Mouse (Mus musculus) forebrain, embryonic 15.5 days (tissue): ENCODE measurements at regions not wholly inside any gene's neighbourhood (a gene's known extent, or its start where the extent isn't known, plus 50 kb on each side); places are given as distances from the start of the nearest gene placed in this dataset.

Experiments
- ATAC-seq: fragments of 200-750 bp; cut with Nextera tagmentation; replicated peaks from 2 replicates; pipeline ENCODE4 v1.8.0; 2017; ENCODE audit warnings: mild to moderate bottlenecking, moderate TSS enrichment, moderate library complexity
- H3K27ac ChIP-seq: fragments of 300-500 bp; sonication (generic); replicated peaks from 2 replicates; pipeline ENCODE4 v1.5.1; 2015; ENCODE audit warnings: mild to moderate bottlenecking, inconsistent platforms
- H3K27me3 ChIP-seq: fragments of 300-500 bp; sonication (generic); 2 replicates; pipeline ENCODE4 v1.6.1; 2015; ENCODE audit warnings: inconsistent platforms
- H3K36me3 ChIP-seq: fragments of 300-500 bp; sonication (generic); 2 replicates; pipeline ENCODE4 v1.6.1; 2015; ENCODE audit warnings: mild to moderate bottlenecking, inconsistent platforms
- H3K4me1 ChIP-seq: fragments of 300-500 bp; sonication (generic); 2 replicates; pipeline ENCODE4 v1.6.1; 2015; ENCODE audit warnings: inconsistent platforms
- H3K4me2 ChIP-seq: fragments of 300-500 bp; sonication (generic); replicated peaks from 2 replicates; pipeline ENCODE4 v1.6.1; 2015; ENCODE audit warnings: mild to moderate bottlenecking, inconsistent platforms
- H3K4me3 ChIP-seq: fragments of 300-500 bp; sonication (generic); 2 replicates; pipeline ENCODE4 v1.5.1; 2015; ENCODE audit warnings: mild to moderate bottlenecking, inconsistent platforms
- H3K9ac ChIP-seq: fragments of 300-500 bp; sonication (generic); replicated peaks from 2 replicates; pipeline ENCODE4 v1.6.1; 2015; ENCODE audit warnings: mild to moderate bottlenecking, inconsistent platforms
- H3K9me3 ChIP-seq: fragments of 300-500 bp; sonication (generic); 2 replicates; pipeline ENCODE4 v1.6.1; 2016; ENCODE audit warnings: inconsistent platforms
- WGBS: fragments of 180-500 bp; shearing (Covaris S2); methylation state at CpG from one replicate; pipeline ENCODE4 v1.1.7; 2015; ENCODE audit warnings: mixed read lengths; 5-methylcytosine and 5-hydroxymethylcytosine counted together

DNA sequence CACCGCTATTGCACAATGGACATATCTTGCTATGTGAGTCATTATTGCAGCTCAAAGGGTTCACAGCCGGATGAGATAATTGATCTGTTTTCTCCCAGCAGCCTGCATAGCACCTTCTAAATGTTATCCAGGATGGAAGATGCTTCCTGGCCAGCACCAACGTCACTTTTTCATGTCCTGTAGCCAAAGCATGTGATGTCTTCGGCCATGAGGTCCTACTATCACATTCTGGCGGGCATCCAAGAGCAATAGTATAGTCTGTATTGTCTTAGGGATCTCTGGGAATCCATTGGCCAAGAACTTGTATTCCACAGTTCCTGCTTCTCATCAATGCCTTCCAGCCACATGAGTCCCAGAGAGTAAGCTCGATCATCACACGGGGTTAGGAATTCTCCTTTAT is 70.6 kb downstream of the Npy start:
- Histone ChIP-seq H3K27ac (no peak overlapping the region), H3K27me3 (no peaks in the 10 kb centered on the region), H3K9me3 (0 out of 2 replicates have a peak, but pooled peaks cover 4% of the 10 kb centered on the region), H3K4me1 (no peaks in the 10 kb centered on the region), H3K4me2 (no peak overlapping the region), H3K36me3 (no peaks in the 10 kb centered on the region), H3K4me3 (no peak overlapping the region), H3K9ac (no peak overlapping the region)
- 85% methylated on average over 7 of the region's 7 CpGs for WGBS
- no peak for ATAC-seq

- Histone ChIP-seq H3K4me2 (no peak overlapping the region), H3K27me3 (no peaks in the 10 kb centered on the region), H3K9ac (no peak overlapping the region), H3K36me3 (no peaks in the 10 kb centered on the region), H3K4me1 (no peaks in the 10 kb centered on the region), H3K9me3 (0 out of 2 replicates have a peak, but pooled peaks cover 4% of the 10 kb centered on the region), H3K4me3 (no peak overlapping the region), H3K27ac (no peak overlapping the region)
- no peak for ATAC-seq
- WGBS = 95% methylated on average over 3 of the region's 3 CpGs
These were observed 76.6 kb downstream of the Npy start for GRCm38 (mm10) chr6:49899146-49899545.

DNA sequence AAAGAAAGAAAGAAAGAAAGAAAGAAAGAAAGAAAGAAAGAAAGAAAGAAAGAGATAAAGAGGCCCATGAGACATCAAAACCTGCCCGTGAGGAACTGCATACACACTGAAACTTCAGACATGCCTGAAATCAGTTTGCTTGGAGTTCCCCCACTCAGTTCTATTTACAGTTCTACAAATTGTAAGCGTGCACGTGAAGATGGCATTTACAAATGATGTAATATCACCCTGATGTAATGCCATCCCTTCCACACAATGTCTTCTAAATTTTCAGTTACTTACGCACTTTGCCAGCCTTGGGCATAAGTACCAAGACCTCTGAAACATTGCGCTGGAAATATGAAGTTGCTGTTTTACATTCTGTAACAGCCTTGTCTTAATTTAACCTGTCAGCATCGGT is 79.0 kb downstream of the Npy start:
- Histone ChIP-seq H3K4me3 (no peak overlapping the region), H3K4me1 (no peaks in the 10 kb centered on the region), H3K4me2 (no peak overlapping the region), H3K9ac (no peak overlapping the region), H3K9me3 (no peaks in the 10 kb centered on the region), H3K36me3 (no peaks in the 10 kb centered on the region), H3K27me3 (no peaks in the 10 kb centered on the region), H3K27ac (no peak overlapping the region)
- no peak for ATAC-seq
- 88% methylated on average over 6 of the region's 6 CpGs for WGBS

GRCm38 (mm10) chr6:49904001-49904400 is 81.5 kb downstream of the Npy start:
- WGBS = 52% methylated on average over 6 of the region's 6 CpGs
- ATAC-seq = peak; percentile 69; the same call in 1 of the 2 replicates
- H3K9ac ChIP-seq = no peak overlapping the region
- no peaks in the 10 kb centered on the region for H3K36me3 ChIP-seq
- no peak overlapping the region for H3K4me3 ChIP-seq
- no peak overlapping the region for H3K27ac ChIP-seq
- no peaks in the 10 kb centered on the region for H3K27me3 ChIP-seq
- no peaks in the 10 kb centered on the region for H3K9me3 ChIP-seq
- H3K4me2 ChIP-seq = no peak overlapping the region
- no peaks in the 10 kb centered on the region for H3K4me1 ChIP-seq

- H3K4me2 ChIP-seq = no peak overlapping the region
- H3K4me3 ChIP-seq = no peak overlapping the region
- no peaks in the 10 kb centered on the region for H3K9me3 ChIP-seq
- 81% methylated on average over 2 of the region's 2 CpGs for WGBS
- no peak overlapping the region for H3K27ac ChIP-seq
- H3K9ac ChIP-seq = no peak overlapping the region
- H3K36me3 ChIP-seq = no peaks in the 10 kb centered on the region
- no peak for ATAC-seq
- H3K27me3 ChIP-seq = no peaks in the 10 kb centered on the region
- H3K4me1 ChIP-seq = no peaks in the 10 kb centered on the region
These were observed 83.9 kb downstream of the Npy start for GRCm38 (mm10) chr6:49906456-49906855.

DNA sequence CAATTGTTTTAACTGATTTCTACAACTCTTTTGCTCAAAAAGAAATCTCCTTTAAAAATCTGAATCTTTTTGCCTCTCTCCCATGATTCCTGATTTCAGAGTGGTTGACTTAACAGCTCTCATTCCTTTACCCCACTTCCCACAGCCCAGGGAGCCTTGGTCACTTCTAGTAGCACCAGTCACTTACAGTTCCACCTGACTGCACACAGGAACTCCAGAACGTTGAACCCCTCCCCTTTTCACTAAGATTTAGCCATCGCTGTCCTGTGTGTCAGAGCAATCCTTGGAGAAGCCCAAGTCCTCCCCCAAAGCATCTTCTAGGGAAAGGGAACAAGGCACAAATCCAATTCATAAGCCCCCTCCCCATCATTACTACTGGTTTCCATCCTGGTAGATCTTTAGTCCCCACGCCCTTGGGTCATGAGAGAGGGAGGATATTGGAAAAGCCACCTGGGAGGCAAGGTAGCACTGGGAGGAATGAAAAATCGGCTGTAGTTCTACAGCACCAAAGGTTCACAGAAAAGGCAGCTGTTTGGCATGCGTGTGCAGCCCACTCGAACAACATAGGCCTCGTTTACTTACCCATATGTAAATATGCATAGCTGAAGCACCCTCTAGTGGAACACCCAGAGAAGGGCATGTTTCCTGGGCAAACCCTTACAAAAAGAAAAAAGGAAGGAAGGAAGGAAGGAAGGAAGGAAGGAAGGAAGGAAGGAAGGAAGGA is 96.7 kb downstream of the Npy start:
- 29% methylated on average over 7 of the region's 7 CpGs for WGBS
- Histone ChIP-seq H3K27ac (no peak overlapping the region), H3K4me2 (no peak overlapping the region), H3K4me3 (no peak overlapping the region), H3K4me1 (no peaks in the 10 kb centered on the region), H3K9me3 (no peaks in the 10 kb centered on the region), H3K36me3 (no peaks in the 10 kb centered on the region), H3K27me3 (no peaks in the 10 kb centered on the region), H3K9ac (no peak overlapping the region)
- peak; percentile 75; the same call in 1 of the 2 replicates for ATAC-seq

GRCm38 (mm10) chr6:49919813-49920170 is 97.3 kb downstream of the Npy start:
- no peaks in the 10 kb centered on the region for H3K36me3 ChIP-seq
- H3K4me1 ChIP-seq = no peaks in the 10 kb centered on the region
- no peaks in the 10 kb centered on the region for H3K9me3 ChIP-seq
- no peak overlapping the region for H3K27ac ChIP-seq
- no peak overlapping the region for H3K9ac ChIP-seq
- no peak overlapping the region for H3K4me3 ChIP-seq
- WGBS = 78% methylated on average over 1 of the region's 1 CpGs
- ATAC-seq = 0 out of 2 replicates have a peak, but pooled peaks have one; percentile 48
- H3K27me3 ChIP-seq = no peaks in the 10 kb centered on the region
- no peak overlapping the region for H3K4me2 ChIP-seq

GRCm38 (mm10) chr6:49924296-49924695 is 101.8 kb downstream of the Npy start:
- WGBS = 49% methylated on average over 5 of the region's 5 CpGs

GRCm38 (mm10) chr6:49928075-49928474 is 105.6 kb downstream of the Npy start:
- no peaks in the 10 kb centered on the region for H3K9me3 ChIP-seq
- no peak overlapping the region for H3K9ac ChIP-seq
- H3K4me3 ChIP-seq = no peak overlapping the region
- no peaks in the 10 kb centered on the region for H3K27me3 ChIP-seq
- no peaks in the 10 kb centered on the region for H3K4me1 ChIP-seq
- no peaks in the 10 kb centered on the region for H3K36me3 ChIP-seq
- no peak overlapping the region for H3K4me2 ChIP-seq
- H3K27ac ChIP-seq = no peak overlapping the region
- 75% methylated on average over 4 of the region's 4 CpGs for WGBS
- no peak for ATAC-seq

More at GRCm38 (mm10) chr6:49924296-49924695, 101.8 kb downstream of the Npy start:
- H3K27me3 ChIP-seq = no peaks in the 10 kb centered on the region
- no peak overlapping the region for H3K4me3 ChIP-seq
- no peak overlapping the region for H3K9ac ChIP-seq
- H3K36me3 ChIP-seq = no peaks in the 10 kb centered on the region
- no peak overlapping the region for H3K27ac ChIP-seq
- no peaks in the 10 kb centered on the region for H3K9me3 ChIP-seq
- H3K4me1 ChIP-seq = no peaks in the 10 kb centered on the region
- no peak overlapping the region for H3K4me2 ChIP-seq
- 0 out of 2 replicates have a peak, but pooled peaks have one; percentile 23 for ATAC-seq

GRCm38 (mm10) chr6:49930104-49930503 is 107.6 kb downstream of the Npy start:
- H3K36me3 ChIP-seq = no peaks in the 10 kb centered on the region
- no peaks in the 10 kb centered on the region for H3K4me1 ChIP-seq
- H3K4me2 ChIP-seq = no peak overlapping the region
- ATAC-seq = no peak; the same call in 1 of the 2 replicates
- no peaks in the 10 kb centered on the region for H3K9me3 ChIP-seq
- no peak overlapping the region for H3K27ac ChIP-seq
- 56% methylated on average over 4 of the region's 4 CpGs for WGBS
- H3K27me3 ChIP-seq = no peaks in the 10 kb centered on the region
- H3K9ac ChIP-seq = no peak overlapping the region
- no peak overlapping the region for H3K4me3 ChIP-seq

DNA sequence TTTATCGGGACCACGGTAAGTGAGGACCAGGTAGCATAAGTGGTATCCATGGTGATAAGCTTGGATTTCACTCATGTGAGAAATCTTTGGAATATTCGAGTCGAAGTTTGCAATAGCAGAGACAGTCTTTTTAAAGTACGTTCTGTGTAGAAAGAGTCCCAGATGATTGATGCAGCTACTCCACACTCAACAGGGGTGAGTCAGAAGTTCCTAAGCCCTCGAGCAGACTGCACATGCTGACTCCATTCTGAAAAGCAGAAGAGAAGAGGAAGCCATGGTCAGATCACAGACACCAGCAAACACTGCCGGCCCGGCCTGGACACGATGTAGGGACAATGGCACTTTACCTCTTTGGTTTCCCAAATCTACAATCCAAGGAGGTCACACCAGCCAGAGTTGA is 120.6 kb downstream of the Npy start:
- Histone ChIP-seq H3K4me3 (no peak overlapping the region), H3K4me1 (no peaks in the 10 kb centered on the region), H3K9ac (no peak overlapping the region), H3K9me3 (no peaks in the 10 kb centered on the region), H3K27me3 (no peaks in the 10 kb centered on the region), H3K36me3 (no peaks in the 10 kb centered on the region), H3K27ac (no peak overlapping the region), H3K4me2 (no peak overlapping the region)
- WGBS = 85% methylated on average over 9 of the region's 9 CpGs
- ATAC-seq = no peak

DNA sequence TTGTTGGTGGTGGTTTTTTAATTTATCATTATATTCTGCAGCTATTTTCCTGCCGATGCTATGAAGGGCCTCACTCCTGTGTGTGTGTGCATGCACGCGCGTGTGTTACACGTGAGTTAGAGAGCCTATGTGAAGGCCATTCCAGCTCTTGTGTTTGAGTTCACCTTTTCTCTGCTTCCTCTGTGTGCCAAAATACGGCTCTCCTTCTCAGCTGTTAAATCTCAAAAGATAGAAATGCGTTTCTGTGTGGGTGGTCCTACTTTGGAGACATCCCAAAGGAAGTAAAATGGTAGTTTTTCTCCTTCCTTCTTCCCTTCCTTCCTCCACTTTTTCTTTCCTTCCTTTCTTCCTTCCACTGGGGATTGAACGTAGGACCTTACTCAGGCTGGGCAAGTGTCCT is 136.4 kb downstream of the Npy start:
- ATAC-seq = no peak
- no peaks in the 10 kb centered on the region for H3K4me1 ChIP-seq
- H3K36me3 ChIP-seq = no peaks in the 10 kb centered on the region
- WGBS = 90% methylated on average over 8 of the region's 8 CpGs
- H3K4me2 ChIP-seq = no peak overlapping the region
- no peak overlapping the region for H3K9ac ChIP-seq
- no peaks in the 10 kb centered on the region for H3K27me3 ChIP-seq
- H3K27ac ChIP-seq = no peak overlapping the region
- no peaks in the 10 kb centered on the region for H3K9me3 ChIP-seq
- no peak overlapping the region for H3K4me3 ChIP-seq

- Histone ChIP-seq H3K4me1 (no peaks in the 10 kb centered on the region), H3K9me3 (no peaks in the 10 kb centered on the region), H3K9ac (no peak overlapping the region), H3K36me3 (no peaks in the 10 kb centered on the region), H3K27me3 (no peaks in the 10 kb centered on the region), H3K4me3 (no peak overlapping the region), H3K27ac (no peak overlapping the region), H3K4me2 (no peak overlapping the region)
- WGBS = 80% methylated on average over 4 of the region's 4 CpGs
- ATAC-seq = no peak
These were observed 138.7 kb downstream of the Npy start for GRCm38 (mm10) chr6:49961166-49961565.
